Mouse (Mus musculus) c-Kit-positive CD71-positive TER-119-positive erythroid progenitor cells, embryonic 14.5 days (primary cell): ENCODE measurements around the gene Ccdc191.

Source experiments
- DNase-seq: peaks from one replicate; pipeline ENCODE4 v3.0.0-alpha.2; 2013; ENCODE audit warnings: low spot score

Ccdc191 gene

GRCm38 (mm10) chr16:43980110-43980609 lies 90.6 kb downstream of the Ccdc191 start:
- DNase-seq: no peak

GRCm38 (mm10) chr16:43986299-43986698 lies 96.7 kb downstream of the Ccdc191 start:
- DNase-seq: no peak

GRCm38 (mm10) chr16:43994623-43995022 lies 105.0 kb downstream of the Ccdc191 start:
- DNase-seq: no peak

GRCm38 (mm10) chr16:43999111-43999510 lies 109.5 kb downstream of the Ccdc191 start:
- DNase-seq: no peak

- no peak for DNase-seq
These were observed 109.9 kb downstream of the Ccdc191 start for GRCm38 (mm10) chr16:43999541-43999940.

- DNase-seq: no peak
These were observed 112.5 kb downstream of the Ccdc191 start for GRCm38 (mm10) chr16:44002086-44002485.

- DNase-seq: no peak
These were observed 121.4 kb downstream of the Ccdc191 start for GRCm38 (mm10) chr16:44011010-44011409.
